Mouse (Mus musculus): ENCODE measurements around the gene Idi2. TPM values are rescaled to one million over a fixed set of nuclear protein-coding genes. Genes with fewer than 3 reads are reported as not detected.

The Idi2 gene
- polyA plus RNA-seq (2012; ENCODE audit: low replicate concordance) = not detected in 2 replicates

DNA sequence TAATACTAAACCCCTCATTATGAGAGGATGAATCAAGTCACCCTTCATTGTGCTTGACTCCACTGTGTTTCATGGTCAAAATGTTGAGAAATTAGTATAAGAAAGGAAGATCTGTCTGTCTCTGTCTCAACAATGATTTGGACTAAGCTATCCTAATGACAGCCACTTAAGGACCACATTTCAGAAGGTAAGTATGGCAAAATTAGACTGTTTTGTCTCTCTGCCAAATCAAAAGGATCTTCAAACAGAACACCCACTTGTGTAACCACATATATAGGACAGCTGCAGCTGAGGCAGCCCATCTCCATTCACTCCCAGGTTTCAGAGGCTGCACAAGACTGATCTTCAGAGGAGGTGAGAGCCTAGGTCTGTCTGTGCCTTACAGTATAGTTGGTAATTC lies at the start of gene Idi2:
Idi2 (plus strand) TSS at position 301 of the 400 bp plus-strand sequence.

DNA sequence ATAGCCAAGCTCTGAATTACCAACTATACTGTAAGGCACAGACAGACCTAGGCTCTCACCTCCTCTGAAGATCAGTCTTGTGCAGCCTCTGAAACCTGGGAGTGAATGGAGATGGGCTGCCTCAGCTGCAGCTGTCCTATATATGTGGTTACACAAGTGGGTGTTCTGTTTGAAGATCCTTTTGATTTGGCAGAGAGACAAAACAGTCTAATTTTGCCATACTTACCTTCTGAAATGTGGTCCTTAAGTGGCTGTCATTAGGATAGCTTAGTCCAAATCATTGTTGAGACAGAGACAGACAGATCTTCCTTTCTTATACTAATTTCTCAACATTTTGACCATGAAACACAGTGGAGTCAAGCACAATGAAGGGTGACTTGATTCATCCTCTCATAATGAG lies 4.5 kb upstream of the Idi2 start, which contains the start of gene Gm9745:
Gm9745 (minus strand) TSS at position 101 of the 400 bp plus-strand sequence.

DNA sequence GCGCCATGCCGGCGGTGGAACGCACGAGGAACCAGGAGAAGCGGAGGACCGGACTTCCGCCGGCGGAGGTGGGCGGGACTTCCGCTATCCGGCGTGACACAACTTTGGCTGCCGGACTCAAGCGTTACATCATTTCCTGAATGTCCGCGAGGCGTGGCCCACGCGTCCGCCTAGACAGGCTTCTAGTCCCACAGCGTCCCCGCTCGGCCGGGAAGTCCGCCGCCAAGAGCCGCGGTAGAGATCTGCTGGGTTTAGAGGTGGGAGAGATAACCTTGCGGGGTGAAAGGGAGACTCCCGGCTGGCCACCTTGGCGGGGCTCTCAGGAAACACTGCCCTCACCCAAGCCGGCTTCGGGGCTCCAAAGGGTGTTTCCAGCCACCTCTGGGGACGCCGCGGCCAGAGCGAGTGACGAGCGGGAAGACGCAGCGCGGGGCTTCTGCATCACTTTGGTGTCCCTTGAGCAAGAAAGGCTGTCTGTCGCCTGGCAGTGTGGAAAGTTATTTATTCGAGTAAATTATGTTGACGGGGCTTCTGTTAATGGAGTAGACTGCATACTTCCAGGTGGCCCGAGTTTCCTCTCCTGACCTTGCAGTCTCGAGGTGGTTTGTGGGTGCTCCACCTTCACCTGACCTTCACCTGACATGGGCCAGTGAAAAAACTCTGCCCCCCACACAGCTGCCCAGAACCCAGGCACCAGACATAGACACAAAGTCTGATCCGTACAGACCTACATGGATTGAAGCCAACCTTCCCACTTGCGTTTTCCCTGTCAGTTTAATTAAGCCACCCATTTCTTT lies 43.5 kb downstream of the Idi2 start, which contains the start of gene Gtpbp4:
Gtpbp4 (minus strand) TSS at position 94 of the 797 bp plus-strand sequence.

Other genes with a start within 250 kb of the Idi2 start
- 0.27 and 4.2 TPM in 2 replicates for gene Wdr37, start 81.0 kb upstream of the Idi2 start, polyA plus RNA-seq (2012; ENCODE audit: low replicate concordance)
- 1.2 and 5.3 TPM in 2 replicates for gene Idi1, start 67.4 kb upstream of the Idi2 start, polyA plus RNA-seq (2012; ENCODE audit: low replicate concordance)
- not detected in 2 replicates for gene Gm9745, start 4.6 kb upstream of the Idi2 start, polyA plus RNA-seq (2012; ENCODE audit: low replicate concordance)
- 0.52 and 2.5 TPM in 2 replicates for gene Gtpbp4, start 43.2 kb downstream of the Idi2 start, polyA plus RNA-seq (2012; ENCODE audit: low replicate concordance)
- 23.2 and 36.3 TPM in 2 replicates for gene Larp4b, start 141.0 kb downstream of the Idi2 start, polyA plus RNA-seq (2012; ENCODE audit: low replicate concordance)